Mouse (Mus musculus) lung, postnatal 0 days (tissue): Measurements from ENCODE around the gene Agbl4. TPM values are rescaled to one million over a fixed set of nuclear protein-coding genes. Genes with fewer than 3 reads are reported as not detected.
A peak's percentile ranks its signal among the peaks of the same experiment; 100 is the strongest.

Source experiments
- ATAC-seq: fragments of 200-750 bp; cut with Nextera tagmentation; 2 replicates; pipeline ENCODE4 v1.8.0; 2017; ENCODE audit warnings: moderate library complexity
- DNase-seq: peaks from one replicate; pipeline ENCODE4 v3.0.0-alpha.2; 2016; ENCODE audit warnings: low spot score
- H3K27ac ChIP-seq: fragments of 300-500 bp; sonication (generic); 2 replicates; pipeline ENCODE4 v1.5.1; 2014; ENCODE audit warnings: antibody characterized with exemption, mild to moderate bottlenecking, low read length, mixed read lengths
- H3K27me3 ChIP-seq: fragments of 300-500 bp; sonication (generic); replicated peaks from 2 replicates; pipeline ENCODE4 v1.6.1; 2014; ENCODE audit warnings: low read length, mixed read lengths; ENCODE audit not compliant: insufficient read depth
- H3K36me3 ChIP-seq: fragments of 300-500 bp; sonication (generic); 2 replicates; pipeline ENCODE4 v1.6.1; 2014; ENCODE audit warnings: low read length, mixed read lengths; ENCODE audit not compliant: insufficient read depth
- H3K4me1 ChIP-seq: fragments of 300-500 bp; sonication (generic); 2 replicates; pipeline ENCODE4 v1.6.1; 2014; ENCODE audit warnings: antibody characterized with exemption, low read depth, low read length, mixed read lengths; ENCODE audit not compliant: insufficient read depth
- H3K4me2 ChIP-seq: fragments of 300-500 bp; sonication (generic); replicated peaks from 2 replicates; pipeline ENCODE4 v1.6.1; 2014; ENCODE audit warnings: low read depth, mild to moderate bottlenecking, low read length, moderate library complexity, mixed read lengths
- H3K4me3 ChIP-seq: fragments of 300-500 bp; sonication (generic); 2 replicates; pipeline ENCODE4 v1.5.1; 2014; ENCODE audit warnings: low read depth, low read length
- H3K9ac ChIP-seq: fragments of 300-500 bp; sonication (generic); replicated peaks from 2 replicates; pipeline ENCODE4 v1.6.1; 2014; ENCODE audit warnings: low read depth, mild to moderate bottlenecking
- H3K9me3 ChIP-seq: fragments of 300-500 bp; sonication (generic); 2 replicates; pipeline ENCODE4 v1.6.1; 2016; ENCODE audit warnings: low read length, mixed read lengths
- CTCF ChIP-seq: IDR thresholded peaks from 2 replicates; pipeline ENCODE4 v1.5.1; 2016; ENCODE audit warnings: antibody characterized with exemption, mild to moderate bottlenecking
- EP300 ChIP-seq: IDR thresholded peaks from 2 replicates; pipeline ENCODE4 v1.6.1; 2016; ENCODE audit warnings: antibody characterized with exemption, mild to moderate bottlenecking, control low read depth
- WGBS: fragments of 180-500 bp; shearing (Covaris S2); extraction: QIAGEN DNeasy Blood & Tissue Kit; methylation state at CpG from one replicate; pipeline ENCODE4 v1.1.7; 2014; 5-methylcytosine and 5-hydroxymethylcytosine counted together
- polyA plus RNA-seq: library from polyadenylated mRNA; unstranded; fragments of >200 nt; fragmentation: Nextera tagmentation; extraction: Ambion mirVana; gene quantifications from 2 replicates; pipeline ENCODE4 v1.2.1, GENCODE M21; 2015

Gene Agbl4
- polyA plus RNA-seq, 1 experiment from 2014 or later = 0.50 TPM

DNA sequence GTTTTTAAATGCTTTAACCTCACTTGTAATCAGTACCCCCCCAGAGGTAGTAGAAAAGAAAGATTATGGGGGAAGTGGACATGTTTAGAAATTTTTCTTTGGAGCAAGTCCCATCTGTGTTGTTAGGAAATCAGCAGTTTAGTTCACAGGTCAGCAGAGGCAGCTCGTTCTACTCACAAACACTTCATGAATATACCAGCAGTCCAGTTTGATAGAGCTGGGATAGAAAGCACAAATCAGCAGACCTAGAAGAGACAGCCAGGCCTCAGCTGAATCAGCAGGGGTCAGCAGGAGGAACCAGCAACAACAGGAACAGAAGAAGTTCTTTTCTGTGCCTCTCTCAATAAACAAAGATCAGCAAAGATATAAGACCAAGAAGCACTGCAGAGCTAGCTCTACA is 435.3 kb downstream of the Agbl4 start:
- peak; percentile 92 for ATAC-seq
- H3K9ac ChIP-seq = no peak overlapping the region
- TF ChIP-seq CTCF = no peak
- TF ChIP-seq EP300 = peak; percentile 51
- no peak overlapping the region for H3K27ac ChIP-seq
- H3K27me3 ChIP-seq = no peaks in the 10 kb centered on the region
- H3K4me1 ChIP-seq = no peaks in the 10 kb centered on the region
- no peaks in the 10 kb centered on the region for H3K9me3 ChIP-seq
- WGBS = 39% methylated on average over 1 of the region's 1 CpGs
- no peak overlapping the region for H3K4me2 ChIP-seq
- H3K36me3 ChIP-seq = no peaks in the 10 kb centered on the region
- DNase-seq = peak; percentile 69
- no peak overlapping the region for H3K4me3 ChIP-seq

- Histone ChIP-seq H3K36me3 (no peaks in the 10 kb centered on the region), H3K9me3 (no peaks in the 10 kb centered on the region), H3K27ac (no peak overlapping the region), H3K27me3 (no peaks in the 10 kb centered on the region), H3K9ac (no peak overlapping the region), H3K4me2 (no peak overlapping the region), H3K4me1 (no peaks in the 10 kb centered on the region), H3K4me3 (no peak overlapping the region)
- TF ChIP-seq EP300 (no peak), CTCF (no peak)
- 75% methylated on average over 2 of the region's 2 CpGs for WGBS
- no peak for ATAC-seq
- DNase-seq = no peak
These were observed 482.4 kb downstream of the Agbl4 start for GRCm38 (mm10) chr4:110879719-110880443.

DNA sequence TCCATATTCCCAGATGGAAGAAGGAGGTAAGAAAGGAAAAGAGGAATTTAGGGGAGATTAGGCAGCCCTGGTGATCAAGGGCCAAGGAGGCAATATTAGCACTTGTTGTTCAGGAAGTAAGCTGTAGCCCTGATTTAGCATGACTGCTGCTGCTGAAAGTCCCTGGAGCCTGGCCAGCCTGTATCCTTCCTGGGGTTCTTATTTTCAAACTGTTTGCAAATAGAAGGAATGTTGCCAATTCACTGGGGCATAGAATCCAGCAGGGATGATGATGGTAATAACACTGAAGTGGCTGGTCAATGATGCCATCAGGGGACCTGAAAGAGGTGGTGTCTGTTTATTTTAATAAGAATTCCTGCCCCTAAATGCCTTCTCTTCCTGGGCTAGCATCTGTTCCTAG is 518.6 kb downstream of the Agbl4 start:
- H3K4me2 ChIP-seq = no peak overlapping the region
- no peaks in the 10 kb centered on the region for H3K36me3 ChIP-seq
- H3K4me3 ChIP-seq = no peak overlapping the region
- H3K27me3 ChIP-seq = no peaks in the 10 kb centered on the region
- TF ChIP-seq EP300 = no peak
- ATAC-seq (no peak), DNase-seq (no peak)
- H3K27ac ChIP-seq = no peak overlapping the region
- no peak overlapping the region for H3K9ac ChIP-seq
- no peaks in the 10 kb centered on the region for H3K4me1 ChIP-seq
- H3K9me3 ChIP-seq = no peaks in the 10 kb centered on the region

- H3K9me3 ChIP-seq = no peaks in the 10 kb centered on the region
- no peak for TF ChIP-seq EP300
- no peak for TF ChIP-seq CTCF
- no peak for DNase-seq
- no peak for ATAC-seq
- H3K4me2 ChIP-seq = no peak overlapping the region
- H3K27ac ChIP-seq = no peak overlapping the region
- H3K4me1 ChIP-seq = no peaks in the 10 kb centered on the region
- 43% methylated on average over 4 of the region's 4 CpGs for WGBS
- no peaks in the 10 kb centered on the region for H3K36me3 ChIP-seq
- H3K4me3 ChIP-seq = no peak overlapping the region
- H3K9ac ChIP-seq = no peak overlapping the region
- no peaks in the 10 kb centered on the region for H3K27me3 ChIP-seq
These were observed 519.1 kb downstream of the Agbl4 start for GRCm38 (mm10) chr4:110916565-110916964.

DNA sequence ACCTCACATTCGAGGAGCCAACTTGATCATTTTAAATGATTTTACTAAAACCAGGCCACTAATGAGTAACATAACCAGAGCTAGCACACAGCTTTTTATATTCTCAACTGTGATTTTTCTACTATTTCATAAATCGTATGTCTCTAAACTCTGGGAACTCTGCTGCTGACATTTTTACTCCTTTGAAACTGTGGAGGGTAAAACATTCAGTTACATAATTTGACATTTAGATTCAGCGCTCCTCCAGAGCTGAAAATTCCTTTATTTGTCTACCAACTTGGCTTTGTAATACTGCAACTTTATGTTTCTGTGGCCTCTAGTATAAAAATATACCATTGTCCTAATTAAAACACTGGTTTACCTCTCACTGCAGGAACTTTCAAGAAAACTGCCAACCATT is 523.6 kb downstream of the Agbl4 start:
- ATAC-seq = no peak
- no peak overlapping the region for H3K9ac ChIP-seq
- no peak for DNase-seq
- no peak overlapping the region for H3K4me2 ChIP-seq
- H3K9me3 ChIP-seq = no peaks in the 10 kb centered on the region
- H3K4me3 ChIP-seq = no peak overlapping the region
- 77% methylated on average over 3 of the region's 3 CpGs for WGBS
- H3K36me3 ChIP-seq = no peaks in the 10 kb centered on the region
- no peaks in the 10 kb centered on the region for H3K4me1 ChIP-seq
- no peaks in the 10 kb centered on the region for H3K27me3 ChIP-seq
- TF ChIP-seq EP300 (no peak), CTCF (no peak)
- no peak overlapping the region for H3K27ac ChIP-seq

GRCm38 (mm10) chr4:111001641-111002040 is 604.2 kb downstream of the Agbl4 start:
- no peak overlapping the region for H3K27ac ChIP-seq
- no peak overlapping the region for H3K4me3 ChIP-seq
- no peak overlapping the region for H3K9ac ChIP-seq
- no peak for DNase-seq
- H3K4me2 ChIP-seq = no peak overlapping the region
- ATAC-seq = no peak
- no peaks in the 10 kb centered on the region for H3K4me1 ChIP-seq
- H3K27me3 ChIP-seq = no peaks in the 10 kb centered on the region
- no peaks in the 10 kb centered on the region for H3K9me3 ChIP-seq
- no peaks in the 10 kb centered on the region for H3K36me3 ChIP-seq
- WGBS = 64% methylated on average over 2 of the region's 2 CpGs
- TF ChIP-seq CTCF (no peak), EP300 (no peak)
